ENCODE assay signal across 13 mouse cellular contexts in the genomic region with DNA sequence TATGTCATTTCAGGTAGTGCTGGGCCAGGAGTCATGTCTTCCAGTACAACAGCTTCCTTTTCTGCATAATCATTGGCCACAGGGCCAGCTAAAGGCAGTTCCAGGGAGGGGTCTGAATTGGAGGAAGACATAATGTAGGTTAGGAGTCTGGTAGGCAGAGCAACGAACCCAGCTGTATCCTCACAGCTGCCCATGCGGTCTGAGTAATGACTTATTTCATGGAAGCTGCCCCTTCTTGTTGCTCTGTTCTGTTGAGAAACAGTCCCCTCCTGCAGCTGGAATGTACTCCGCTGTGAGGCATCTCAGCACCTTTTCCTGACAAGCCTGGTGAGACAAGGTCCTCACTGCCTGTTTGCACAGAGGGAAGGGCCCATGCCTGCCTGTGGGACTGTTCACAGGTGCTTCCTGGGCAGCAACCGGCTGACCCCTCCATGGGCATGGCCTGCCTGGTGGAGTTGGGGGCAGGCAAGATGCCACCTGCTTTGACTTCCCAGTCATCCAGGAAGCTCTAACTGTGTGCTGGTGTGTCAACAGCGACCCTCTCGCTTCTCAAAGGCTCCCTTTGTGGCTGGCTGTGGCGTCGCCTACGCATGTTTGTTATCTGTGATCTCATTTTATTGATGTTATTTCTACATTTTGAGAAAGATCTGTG.
DNase-seq lines count a peak whose midpoint lies in the region; ATAC-seq and TF ChIP-seq lines count a peak whose summit lies in the region.
"Had no signal": no experiment of that assay in that cellular context is flagged by ENCODE, and none has a peak within 500 bp of the region (broad histone marks: within the 10 kb centered on the region; RNA-seq: fewer than 3 reads in every experiment).

No protein-coding gene starts in this region.

- 0 out of 2 replicates have a peak overlapping the region, but pooled peaks have one; percentile 44 for H3K27ac ChIP-seq in kidney, postnatal 0 days
- H3K27ac ChIP-seq in bone marrow, adult 2 months (ENCODE audit: control insufficient read depth, insufficient read depth, low read depth, low read length, poor library complexity), result peak overlapping the region; percentile 79
- no peak overlapping the region for H3K27ac ChIP-seq in intestine, postnatal 0 days (ENCODE audit: low read depth, low read length)
- no peak overlapping the region for H3K27ac ChIP-seq in hindbrain, embryonic 13.5 days
- no peak overlapping the region for H3K27ac ChIP-seq in hindbrain, embryonic 12.5 days
- H3K27ac ChIP-seq: embryonic facial prominence, embryonic 13.5 days; layer of hippocampus, adult 2 months; macrophage; neural tube, embryonic 15.5 days had no signal

- no peak overlapping the region for H3K9ac ChIP-seq in kidney, postnatal 0 days (ENCODE audit: low read depth, low read length)
- H3K9ac ChIP-seq in intestine, postnatal 0 days (ENCODE audit: low read depth, low read length), result no peak overlapping the region
- H3K9ac ChIP-seq in hindbrain, embryonic 13.5 days, result no peak overlapping the region
- H3K9ac ChIP-seq in hindbrain, embryonic 12.5 days, result no peak overlapping the region
- H3K9ac ChIP-seq: embryonic facial prominence, embryonic 13.5 days; neural tube, embryonic 15.5 days had no signal

- ATAC-seq in kidney, postnatal 0 days (replicated peaks; ENCODE audit: low FRiP score, low read depth), result no peak
- ATAC-seq in intestine, postnatal 0 days, result peak; percentile 63
- ATAC-seq in hindbrain, embryonic 13.5 days (ENCODE audit: low FRiP score), result no peak
- no peak for ATAC-seq in hindbrain, embryonic 12.5 days (ENCODE audit: low FRiP score)

- no peak overlapping the region for H3K4me2 ChIP-seq in kidney, postnatal 0 days (ENCODE audit: low read length)
- no peak overlapping the region for H3K4me2 ChIP-seq in intestine, postnatal 0 days (replicated peaks; ENCODE audit: low read depth)
- no peak overlapping the region for H3K4me2 ChIP-seq in hindbrain, embryonic 13.5 days
- no peak overlapping the region for H3K4me2 ChIP-seq in hindbrain, embryonic 12.5 days (replicated peaks)
- H3K4me2 ChIP-seq: embryonic facial prominence, embryonic 13.5 days; neural tube, embryonic 15.5 days had no signal

- WGBS in kidney, postnatal 0 days, result 64% methylated on average over 9 of the region's 9 CpGs
- WGBS in bone marrow, adult 2 months, result 9% methylated on average over 9 of the region's 9 CpGs
- 42% methylated on average over 9 of the region's 9 CpGs for WGBS in intestine, postnatal 0 days
- 87% methylated on average over 9 of the region's 9 CpGs for WGBS in hindbrain, embryonic 13.5 days
- 80% methylated on average over 9 of the region's 9 CpGs for WGBS in hindbrain, embryonic 12.5 days

- no peaks in the 10 kb centered on the region for H3K36me3 ChIP-seq in kidney, postnatal 0 days (ENCODE audit: insufficient read depth, low read length)
- no peaks in the 10 kb centered on the region for H3K36me3 ChIP-seq in intestine, postnatal 0 days (ENCODE audit: control insufficient read depth, insufficient read depth)
- H3K36me3 ChIP-seq in hindbrain, embryonic 13.5 days, result no peaks in the 10 kb centered on the region; the same call in 1 of the 2 replicates
- H3K36me3 ChIP-seq in hindbrain, embryonic 12.5 days, result no peaks in the 10 kb centered on the region
- H3K36me3 ChIP-seq: embryonic facial prominence, embryonic 13.5 days; neural tube, embryonic 15.5 days had no signal

- H3K4me1 ChIP-seq in kidney, postnatal 0 days (replicated peaks; ENCODE audit: insufficient read depth, low read length), result peaks cover 43% of the 10 kb centered on the region
- peaks cover 10% of the 10 kb centered on the region for H3K4me1 ChIP-seq in bone marrow, adult 2 months (ENCODE audit: control insufficient read depth, insufficient read depth, low read length)
- 0 out of 2 replicates have a peak, but pooled peaks cover 8% of the 10 kb centered on the region for H3K4me1 ChIP-seq in intestine, postnatal 0 days (replicated peaks; ENCODE audit: control insufficient read depth, insufficient read depth, low read length)
- no peaks in the 10 kb centered on the region for H3K4me1 ChIP-seq in hindbrain, embryonic 13.5 days (replicated peaks)
- H3K4me1 ChIP-seq in hindbrain, embryonic 12.5 days, result 0 out of 2 replicates have a peak, but pooled peaks cover 2% of the 10 kb centered on the region
- H3K4me1 ChIP-seq: neural tube, embryonic 15.5 days had no signal

- TF ChIP-seq POLR2A in bone marrow, adult 2 months (IDR thresholded peaks at IDR 0.05; ENCODE audit: borderline replicate concordance, control insufficient read depth, low read depth, low read length), result no peak

- no peak overlapping the region for H3K4me3 ChIP-seq in kidney, postnatal 0 days (replicated peaks; ENCODE audit: low read depth, low read length)
- no peak overlapping the region for H3K4me3 ChIP-seq in bone marrow, adult 2 months (replicated peaks; ENCODE audit: control insufficient read depth, low read depth, low read length)
- H3K4me3 ChIP-seq in intestine, postnatal 0 days (ENCODE audit: low read depth, low read length), result no peak overlapping the region
- H3K4me3 ChIP-seq in hindbrain, embryonic 13.5 days, result no peak overlapping the region
- H3K4me3 ChIP-seq in hindbrain, embryonic 12.5 days, result no peak overlapping the region
- H3K4me3 ChIP-seq: embryonic facial prominence, embryonic 13.5 days; layer of hippocampus, adult 2 months; neural tube, embryonic 15.5 days had no signal

- H3K9me3 ChIP-seq in kidney, postnatal 0 days (replicated peaks; ENCODE audit: low read length), result no peaks in the 10 kb centered on the region
- H3K9me3 ChIP-seq in intestine, postnatal 0 days (ENCODE audit: control insufficient read depth), result no peaks in the 10 kb centered on the region
- peaks cover 4% of the 10 kb centered on the region; the same call in 1 of the 2 replicates for H3K9me3 ChIP-seq in hindbrain, embryonic 13.5 days
- H3K9me3 ChIP-seq in hindbrain, embryonic 12.5 days (replicated peaks), result peaks cover 7% of the 10 kb centered on the region
- H3K9me3 ChIP-seq: embryonic facial prominence, embryonic 13.5 days; neural tube, embryonic 15.5 days had no signal

- H3K27me3 ChIP-seq in kidney, postnatal 0 days (ENCODE audit: insufficient read depth, low read length), result no peaks in the 10 kb centered on the region
- H3K27me3 ChIP-seq in intestine, postnatal 0 days (replicated peaks; ENCODE audit: control insufficient read depth, insufficient read depth, low read length), result no peaks in the 10 kb centered on the region
- peaks cover 47% of the 10 kb centered on the region for H3K27me3 ChIP-seq in hindbrain, embryonic 13.5 days
- peaks cover 15% of the 10 kb centered on the region for H3K27me3 ChIP-seq in hindbrain, embryonic 12.5 days
- H3K27me3 ChIP-seq: embryonic facial prominence, embryonic 13.5 days had no signal

- TF ChIP-seq CTCF in kidney, postnatal 0 days (IDR thresholded peaks at IDR 0.05; ENCODE audit: low read depth), result no peak
- TF ChIP-seq CTCF in bone marrow, adult 2 months (IDR thresholded peaks at IDR 0.05; ENCODE audit: control insufficient read depth, insufficient read depth, low read length), result no peak
- no peak for TF ChIP-seq CTCF in intestine, postnatal 0 days (IDR thresholded peaks at IDR 0.05; ENCODE audit: low read depth)

- no peak for DNase-seq in kidney, postnatal 0 days (ENCODE audit: low spot score)
- DNase-seq in kidney, adult 9 months, result no peak
- DNase-seq in thymus, adult 18-20 months, result peak; percentile 71 to 85
- no peak for DNase-seq in urinary bladder, adult 2 months (ENCODE audit: low spot score)
- DNase-seq: gastrocnemius, postnatal 25 days had no signal

Comparison
In these comparisons a context has a peak if more than half of its experiments do, and no peak if none do; other contexts are left out.
1. DNase-seq: peak in thymus, adult 18-20 months (2 of 2); none in kidney, postnatal 0 days (single experiment), kidney, adult 9 months (single experiment) and urinary bladder, adult 2 months (single experiment).
2. H3K27ac ChIP-seq: peak in kidney, postnatal 0 days (single experiment) and bone marrow, adult 2 months (single experiment); none in intestine, postnatal 0 days (single experiment), hindbrain, embryonic 13.5 days (single experiment) and hindbrain, embryonic 12.5 days (single experiment).